Mouse (Mus musculus): Measurements from ENCODE around the gene Usp10. TPM values are rescaled to one million over a fixed set of nuclear protein-coding genes. Genes with fewer than 3 reads are reported as not detected.

Usp10 gene
- polyA plus RNA-seq, 1 experiment from 2014 or later: 133 TPM

DNA sequence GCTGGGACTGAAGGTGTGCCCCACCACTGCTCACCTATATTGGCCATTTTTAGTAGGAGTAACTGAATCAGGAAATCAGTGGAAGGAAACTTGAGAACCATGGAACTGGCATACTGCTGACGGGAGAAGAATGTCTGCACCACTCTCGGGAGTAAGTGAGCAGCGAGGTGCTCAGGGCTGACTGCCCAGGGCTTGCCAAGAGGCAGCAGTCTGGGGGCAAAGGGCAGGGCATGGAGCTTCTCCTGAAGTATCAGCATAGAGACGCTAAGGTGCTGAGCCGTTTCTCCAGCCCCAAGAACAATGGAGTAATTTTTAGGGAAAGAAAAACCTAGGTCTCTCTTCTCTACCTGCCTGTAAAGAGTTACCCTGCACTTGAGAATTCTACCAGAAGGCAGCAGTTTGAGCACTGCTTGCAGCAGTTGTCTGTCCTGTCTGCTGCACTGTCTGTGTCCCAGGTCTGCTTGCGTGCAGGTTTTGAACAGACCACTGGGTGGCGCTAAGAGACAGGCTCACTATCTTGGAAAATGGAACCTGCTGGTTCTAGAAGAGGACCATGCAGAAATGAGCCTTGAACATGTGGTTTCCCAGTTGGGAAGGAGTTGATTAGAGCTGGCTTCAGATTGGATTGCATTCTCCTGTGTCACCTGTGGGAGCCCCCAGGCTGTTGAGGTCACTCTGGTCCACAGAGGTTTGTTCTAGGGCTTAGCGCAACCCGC lies 34.1 kb downstream of the Usp10 start:
- no peak overlapping the region for H3K9ac ChIP-seq
- no peak overlapping the region for H3K4me3 ChIP-seq
- no peak overlapping the region for H3K27ac ChIP-seq
- H3K9me3 ChIP-seq (replicated peaks): no peaks in the 10 kb centered on the region
- peak; percentile 84 for ATAC-seq
- peaks cover 77% of the 10 kb centered on the region for H3K36me3 ChIP-seq (ENCODE audit: poor library complexity, severe bottlenecking)
- H3K4me1 ChIP-seq: peaks cover 6% of the 10 kb centered on the region; the same call in 1 of the 2 replicates
- H3K27me3 ChIP-seq: no peaks in the 10 kb centered on the region
- 66% methylated on average over 9 of the region's 9 CpGs for WGBS
- no peak overlapping the region for H3K4me2 ChIP-seq

DNA sequence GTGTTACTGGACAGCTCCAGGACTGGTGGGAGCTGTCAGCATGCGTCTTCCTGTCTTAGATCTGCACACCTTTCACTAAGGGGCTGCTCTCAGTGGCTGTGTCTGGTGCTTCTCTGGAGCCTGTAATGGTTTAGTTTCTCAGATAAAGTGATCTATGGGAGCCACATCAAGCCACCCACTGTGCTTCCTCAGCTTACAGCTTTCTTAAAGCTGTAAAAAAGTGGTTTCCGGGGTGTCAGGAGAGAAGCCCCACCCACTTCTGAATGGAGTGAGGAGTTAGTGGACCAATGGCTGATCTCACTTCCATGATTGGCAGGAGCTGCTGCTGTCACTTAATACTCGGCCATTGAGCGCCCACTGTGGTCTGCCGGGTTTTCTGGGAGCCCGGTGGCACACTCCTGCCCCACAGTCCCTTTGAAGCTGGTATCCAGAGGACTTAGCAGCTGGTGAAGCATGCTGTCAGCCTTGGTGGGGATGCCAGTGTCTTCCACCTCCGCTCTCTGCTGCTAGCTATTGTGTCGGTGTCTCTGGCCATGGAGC lies 36.2 kb downstream of the Usp10 start:
- peaks cover 84% of the 10 kb centered on the region for H3K36me3 ChIP-seq (ENCODE audit: poor library complexity, severe bottlenecking)
- no peak overlapping the region for H3K4me2 ChIP-seq
- H3K27me3 ChIP-seq: no peaks in the 10 kb centered on the region
- no peak overlapping the region for H3K4me3 ChIP-seq
- H3K27ac ChIP-seq: no peak overlapping the region
- no peak overlapping the region for H3K9ac ChIP-seq
- H3K9me3 ChIP-seq (replicated peaks): no peaks in the 10 kb centered on the region
- ATAC-seq: no peak
- 77% methylated on average over 8 of the region's 8 CpGs for WGBS
- peaks cover 6% of the 10 kb centered on the region; the same call in 1 of the 2 replicates for H3K4me1 ChIP-seq

DNA sequence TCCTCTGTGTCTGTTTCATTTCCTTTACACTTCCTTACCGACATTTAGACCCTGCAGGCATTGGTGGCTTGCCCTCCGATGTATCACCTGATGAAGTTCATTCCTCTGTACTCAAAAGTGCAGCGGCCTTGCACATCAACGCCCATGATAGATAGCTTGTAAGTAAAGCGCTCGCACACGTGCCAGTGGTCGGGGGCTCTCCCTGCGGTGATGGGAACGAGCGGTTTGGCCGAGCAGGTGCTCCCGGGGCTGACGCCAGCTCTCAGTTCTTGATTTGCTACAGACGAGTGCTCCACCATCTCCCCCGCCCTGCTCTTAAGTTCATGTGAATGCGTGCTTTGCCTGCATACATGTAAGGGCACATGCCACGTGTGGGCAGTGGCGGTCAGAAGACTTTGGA lies 37.5 kb downstream of the Usp10 start:
- ATAC-seq: no peak
- peaks cover 6% of the 10 kb centered on the region; the same call in 1 of the 2 replicates for H3K4me1 ChIP-seq
- peaks cover 84% of the 10 kb centered on the region for H3K36me3 ChIP-seq (ENCODE audit: poor library complexity, severe bottlenecking)
- H3K4me2 ChIP-seq: no peak overlapping the region
- 89% methylated on average over 19 of the region's 19 CpGs for WGBS
- H3K27ac ChIP-seq: no peak overlapping the region
- no peak overlapping the region for H3K9ac ChIP-seq
- H3K4me3 ChIP-seq: no peak overlapping the region
- H3K27me3 ChIP-seq: no peaks in the 10 kb centered on the region
- H3K9me3 ChIP-seq (replicated peaks): no peaks in the 10 kb centered on the region

DNA sequence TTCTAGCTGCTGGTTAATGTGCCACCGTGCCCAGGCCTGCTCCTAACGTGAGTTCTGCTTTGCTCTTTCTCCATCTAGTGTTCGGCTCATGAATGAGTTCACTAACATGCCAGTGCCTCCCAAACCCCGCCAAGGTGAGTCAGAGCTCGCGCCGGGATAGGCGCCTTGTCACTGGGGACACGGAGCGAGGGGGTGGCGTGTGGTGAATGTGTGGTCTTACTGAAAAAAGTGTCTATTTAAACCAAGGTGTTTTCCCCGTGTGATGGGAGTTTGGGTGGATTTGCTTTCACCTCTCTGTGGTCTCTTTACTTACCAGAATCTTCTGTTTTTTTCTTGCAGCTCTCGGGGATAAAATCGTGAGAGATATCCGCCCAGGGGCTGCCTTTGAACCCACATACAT lies 38.2 kb downstream of the Usp10 start:
- Histone ChIP-seq H3K27me3 (no peaks in the 10 kb centered on the region), H3K9me3 (replicated peaks) (no peaks in the 10 kb centered on the region), H3K4me2 (no peak overlapping the region), H3K4me1 (peaks cover 6% of the 10 kb centered on the region; the same call in 1 of the 2 replicates), H3K36me3 (ENCODE audit: poor library complexity, severe bottlenecking) (peaks cover 85% of the 10 kb centered on the region), H3K4me3 (no peak overlapping the region), H3K9ac (no peak overlapping the region), H3K27ac (no peak overlapping the region)
- 81% methylated on average over 15 of the region's 15 CpGs for WGBS
- ATAC-seq: no peak

DNA sequence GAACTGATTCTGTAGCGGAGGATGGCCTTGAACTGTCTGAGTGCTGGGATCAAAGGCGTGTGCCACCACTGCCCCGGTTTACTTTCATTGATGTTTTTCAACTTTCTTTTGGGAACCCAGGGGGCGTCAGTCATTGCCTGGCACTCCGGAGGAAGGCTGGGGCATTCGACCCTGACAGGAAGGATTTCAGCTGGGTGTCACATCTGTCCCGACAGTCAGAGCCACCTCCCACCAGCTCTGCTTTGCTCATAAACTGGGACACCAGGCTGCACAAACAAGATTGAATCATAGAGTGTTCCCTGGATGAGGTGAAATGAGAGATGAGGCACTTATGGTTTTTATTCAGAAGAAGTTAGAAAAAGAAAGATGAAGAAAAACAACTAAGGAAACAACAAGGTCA lies 42.1 kb downstream of the Usp10 start:
- Histone ChIP-seq H3K9me3 (replicated peaks) (no peaks in the 10 kb centered on the region), H3K27me3 (no peaks in the 10 kb centered on the region), H3K4me3 (no peak overlapping the region), H3K4me2 (no peak overlapping the region), H3K36me3 (ENCODE audit: poor library complexity, severe bottlenecking) (peaks cover 97% of the 10 kb centered on the region), H3K9ac (no peak overlapping the region), H3K27ac (no peak overlapping the region), H3K4me1 (peaks cover 6% of the 10 kb centered on the region; the same call in 1 of the 2 replicates)
- whole genome bisulfite sequencing: 75% methylated on average over 7 of the region's 7 CpGs
- no peak for ATAC-seq

DNA sequence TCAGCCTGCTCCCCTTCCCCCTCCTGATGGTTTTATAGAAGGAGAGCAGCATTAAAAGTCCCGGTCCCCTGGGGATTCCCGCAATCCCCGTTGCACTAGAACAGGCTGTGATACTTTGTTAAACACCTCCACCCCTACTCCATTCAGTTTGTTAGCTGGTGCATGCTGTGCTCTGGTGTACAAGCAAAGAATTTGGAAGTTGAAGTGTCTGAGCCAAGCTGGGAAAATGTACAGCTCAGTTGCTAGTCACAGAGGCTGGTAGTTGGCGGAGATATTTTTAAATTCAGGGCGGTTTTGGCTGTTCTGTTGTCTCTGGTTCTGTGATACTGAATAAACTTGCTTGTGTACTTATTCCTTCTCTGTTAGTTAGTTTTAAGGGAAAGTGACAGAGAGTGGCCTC lies 42.6 kb downstream of the Usp10 start:
- H3K9ac ChIP-seq: no peak overlapping the region
- peaks cover 97% of the 10 kb centered on the region for H3K36me3 ChIP-seq (ENCODE audit: poor library complexity, severe bottlenecking)
- WGBS: 61% methylated on average over 5 of the region's 5 CpGs

DNA sequence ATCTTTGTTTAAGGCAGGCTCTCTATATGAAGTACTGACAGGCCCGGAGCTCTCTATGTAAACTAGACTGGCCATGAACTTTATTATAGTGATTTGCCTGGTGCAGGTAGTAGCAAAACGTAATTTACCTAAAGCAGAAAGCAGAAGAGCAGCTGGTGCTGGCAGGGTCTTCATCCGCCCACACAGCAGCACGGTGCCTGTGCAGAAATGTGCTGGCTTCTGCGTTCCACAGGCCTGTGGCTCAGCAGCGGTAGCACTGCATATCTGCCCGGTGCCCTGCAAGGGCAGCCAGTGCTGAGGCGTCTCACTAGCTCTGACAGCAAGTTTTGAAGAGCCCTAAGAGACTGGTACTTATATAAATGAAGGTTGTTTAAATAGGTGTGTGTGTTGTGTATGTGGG lies 45.2 kb downstream of the Usp10 start:
- H3K9ac ChIP-seq: no peak overlapping the region
- H3K4me2 ChIP-seq: no peak overlapping the region
- no peak overlapping the region for H3K4me3 ChIP-seq
- no peak for ATAC-seq
- no peaks in the 10 kb centered on the region for H3K27me3 ChIP-seq
- no peak overlapping the region for H3K27ac ChIP-seq
- H3K9me3 ChIP-seq (replicated peaks): no peaks in the 10 kb centered on the region
- 97% methylated on average over 8 of the region's 8 CpGs for whole genome bisulfite sequencing
- H3K36me3 ChIP-seq (ENCODE audit: poor library complexity, severe bottlenecking): peaks cover 83% of the 10 kb centered on the region
- peaks cover 3% of the 10 kb centered on the region for H3K4me1 ChIP-seq

More for the DNA sequence above, 42.6 kb downstream of the Usp10 start:
- peaks cover 6% of the 10 kb centered on the region; the same call in 1 of the 2 replicates for H3K4me1 ChIP-seq
- H3K9me3 ChIP-seq (replicated peaks): no peaks in the 10 kb centered on the region
- no peak overlapping the region for H3K4me3 ChIP-seq
- no peak overlapping the region for H3K27ac ChIP-seq
- no peak overlapping the region for H3K4me2 ChIP-seq
- no peak for ATAC-seq
- no peaks in the 10 kb centered on the region for H3K27me3 ChIP-seq

DNA sequence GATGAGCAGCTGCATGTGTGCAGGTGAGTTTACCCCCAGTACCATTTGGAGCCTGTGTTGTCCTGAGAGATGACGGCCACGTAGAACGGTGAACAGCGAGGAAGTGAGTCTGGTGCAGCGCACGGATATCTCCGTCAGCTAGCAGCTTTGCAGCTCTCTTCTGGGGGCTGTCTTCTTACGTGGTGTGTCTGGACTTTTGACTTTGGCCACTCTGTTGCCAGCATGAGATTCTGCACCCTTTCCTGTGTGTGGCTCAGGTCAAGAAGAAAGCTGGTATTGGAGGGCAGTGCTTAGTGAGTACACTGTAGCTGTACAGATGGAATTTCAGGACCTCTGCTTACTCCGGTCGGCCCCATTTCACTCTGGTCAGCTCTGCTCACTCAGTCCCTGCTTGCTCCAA lies 47.9 kb downstream of the Usp10 start:
- Histone ChIP-seq H3K9ac (no peak overlapping the region), H3K27me3 (no peaks in the 10 kb centered on the region), H3K36me3 (ENCODE audit: poor library complexity, severe bottlenecking) (peaks cover 56% of the 10 kb centered on the region), H3K4me3 (no peak overlapping the region), H3K4me1 (peaks cover 13% of the 10 kb centered on the region), H3K9me3 (replicated peaks) (no peaks in the 10 kb centered on the region), H3K4me2 (no peak overlapping the region), H3K27ac (no peak overlapping the region)
- 96% methylated on average over 10 of the region's 10 CpGs for WGBS
- no peak for ATAC-seq

DNA sequence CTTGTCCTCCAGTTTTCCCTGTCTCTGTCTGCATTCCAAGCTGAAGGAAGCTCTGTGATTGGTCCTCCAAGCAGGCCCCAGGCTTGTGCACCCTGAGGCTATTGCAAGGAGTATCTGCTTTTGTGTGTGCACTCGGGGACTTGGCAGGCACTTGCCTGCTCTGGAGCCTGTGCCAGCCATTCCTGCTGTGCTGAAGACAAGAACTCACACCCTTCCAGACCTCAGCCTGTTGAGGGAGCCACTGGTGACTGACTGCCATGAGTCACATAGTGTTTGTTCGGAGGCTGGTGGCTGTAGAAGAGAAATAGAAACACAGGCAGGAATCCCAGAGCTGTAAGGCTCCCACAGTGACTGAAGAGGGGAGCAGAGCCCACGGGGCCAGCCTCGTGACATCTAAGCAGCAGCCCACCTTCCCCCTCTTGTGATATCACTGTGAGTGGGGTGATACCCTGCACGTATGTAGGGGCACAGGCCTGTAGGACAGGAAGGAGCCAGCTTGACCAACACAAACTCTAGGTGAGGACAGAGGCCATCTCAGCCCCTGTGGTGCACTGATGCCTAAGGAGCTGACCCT lies 50.5 kb downstream of the Usp10 start:
- Histone ChIP-seq H3K4me3 (no peak overlapping the region), H3K9me3 (replicated peaks) (no peaks in the 10 kb centered on the region), H3K4me2 (no peak overlapping the region), H3K27me3 (no peaks in the 10 kb centered on the region), H3K4me1 (peaks cover 13% of the 10 kb centered on the region), H3K9ac (0 out of 2 replicates have a peak overlapping the region, but pooled peaks have one; percentile 35), H3K27ac (peak overlapping the region; percentile 73), H3K36me3 (ENCODE audit: poor library complexity, severe bottlenecking) (peaks cover 30% of the 10 kb centered on the region)
- 34% methylated on average over 5 of the region's 5 CpGs for WGBS
- ATAC-seq: peak; percentile 82

DNA sequence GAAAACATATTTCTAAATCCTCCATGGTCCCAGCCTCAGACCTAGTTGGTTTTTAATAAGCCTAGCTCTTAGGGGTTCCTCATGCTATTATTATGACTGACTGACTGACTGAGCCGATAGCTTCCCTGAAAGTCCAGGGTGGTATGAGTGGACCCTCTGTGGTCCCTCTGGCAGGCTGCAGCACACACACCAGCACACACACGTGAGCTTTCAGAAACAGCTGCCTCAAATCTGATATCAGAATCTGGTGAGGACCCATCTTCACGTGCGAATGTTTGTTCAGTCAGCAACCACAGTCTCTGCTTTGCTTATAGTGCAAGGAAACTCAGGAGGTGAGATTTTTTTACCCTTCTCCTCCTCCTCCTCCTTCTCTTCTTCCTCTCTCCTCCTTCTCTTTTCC lies 54.7 kb downstream of the Usp10 start:
- WGBS: 83% methylated on average over 4 of the region's 4 CpGs
- H3K4me2 ChIP-seq: no peak overlapping the region
- H3K27ac ChIP-seq: no peak overlapping the region
- H3K4me3 ChIP-seq: no peak overlapping the region
- ATAC-seq: no peak
- H3K36me3 ChIP-seq (ENCODE audit: poor library complexity, severe bottlenecking): no peaks in the 10 kb centered on the region
- no peak overlapping the region for H3K9ac ChIP-seq
- H3K27me3 ChIP-seq: no peaks in the 10 kb centered on the region
- H3K4me1 ChIP-seq: peaks cover 13% of the 10 kb centered on the region
- H3K9me3 ChIP-seq (replicated peaks): 0 out of 2 replicates have a peak, but pooled peaks cover 4% of the 10 kb centered on the region

DNA sequence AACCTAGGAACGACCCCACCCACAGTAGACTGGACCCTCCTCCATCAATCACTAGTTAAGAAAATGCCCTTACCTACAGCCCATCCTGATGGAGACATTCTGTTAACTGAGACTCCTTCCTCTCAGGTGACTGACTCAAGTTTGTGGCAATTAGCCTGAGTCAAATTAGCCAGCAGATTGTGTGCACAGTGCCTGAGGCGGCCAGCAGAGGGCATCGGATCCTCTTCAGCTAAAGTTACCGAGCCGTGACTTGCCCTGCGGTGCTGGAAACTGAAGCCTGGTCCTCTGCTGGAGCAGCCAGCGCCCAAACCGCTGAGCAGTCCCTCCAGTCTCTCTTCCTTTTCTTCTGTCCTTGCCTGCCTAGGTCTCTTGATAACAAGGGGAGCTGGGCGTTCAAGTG lies 57.3 kb downstream of the Usp10 start:
- Histone ChIP-seq H3K27ac (no peak overlapping the region), H3K27me3 (no peaks in the 10 kb centered on the region), H3K4me1 (no peaks in the 10 kb centered on the region), H3K4me2 (no peak overlapping the region), H3K36me3 (ENCODE audit: poor library complexity, severe bottlenecking) (no peaks in the 10 kb centered on the region), H3K9me3 (replicated peaks) (0 out of 2 replicates have a peak, but pooled peaks cover 4% of the 10 kb centered on the region), H3K9ac (no peak overlapping the region), H3K4me3 (no peak overlapping the region)
- 87% methylated on average over 9 of the region's 9 CpGs for WGBS
- no peak for ATAC-seq

DNA sequence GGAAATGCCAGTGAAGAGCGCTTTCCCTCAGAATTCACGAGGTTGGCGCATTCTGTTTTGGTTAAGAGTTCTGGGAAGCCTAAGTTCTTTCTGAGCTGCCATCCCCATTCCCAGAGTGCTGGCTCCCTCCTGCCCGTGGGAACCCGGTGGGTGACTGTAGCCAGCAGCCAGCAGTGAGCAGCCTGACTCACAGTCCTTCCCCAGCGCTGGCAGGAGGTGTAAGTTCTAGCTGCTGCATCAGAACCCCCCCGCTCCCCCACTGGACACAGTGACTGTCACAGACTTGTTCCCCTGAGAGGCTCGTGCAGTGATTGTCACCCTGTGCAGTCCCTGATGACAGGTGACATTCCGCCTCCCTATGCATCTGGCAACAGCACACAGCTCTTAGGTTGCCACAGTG lies 60.0 kb downstream of the Usp10 start:
- no peak overlapping the region for H3K4me3 ChIP-seq
- no peak overlapping the region for H3K4me2 ChIP-seq
- H3K27ac ChIP-seq: no peak overlapping the region
- 74% methylated on average over 9 of the region's 9 CpGs for WGBS
- H3K36me3 ChIP-seq (ENCODE audit: poor library complexity, severe bottlenecking): no peaks in the 10 kb centered on the region
- no peak for ATAC-seq
- no peaks in the 10 kb centered on the region for H3K4me1 ChIP-seq
- H3K9me3 ChIP-seq (replicated peaks): 0 out of 2 replicates have a peak, but pooled peaks cover 4% of the 10 kb centered on the region
- H3K9ac ChIP-seq: no peak overlapping the region
- no peaks in the 10 kb centered on the region for H3K27me3 ChIP-seq
